In genomic region chr10:68146842-68147241, GRCm38 (mm10) we compare ENCODE assay signal across 9 mouse cellular contexts.
A peak's percentile ranks its signal among the peaks of the same experiment; 100 is the strongest.
DNase-seq lines count a peak whose midpoint lies in the region; ATAC-seq and TF ChIP-seq lines count a peak whose summit lies in the region.
"Had no signal": no experiment of that assay in that cellular context is flagged by ENCODE, and none has a peak within 500 bp of the region (broad histone marks: within the 10 kb centered on the region; RNA-seq: fewer than 3 reads in every experiment).

No protein-coding gene starts in this region.

- H3K27me3 ChIP-seq in lung, embryonic 16.5 days (ENCODE audit: control insufficient read depth, insufficient read depth, low read depth, low read length): no peaks in the 10 kb centered on the region
- no peaks in the 10 kb centered on the region for H3K27me3 ChIP-seq in splenic B cell, adult 2 months (ENCODE audit: control insufficient read depth, insufficient read depth, low read length, poor library complexity, severe bottlenecking)
- H3K27me3 ChIP-seq: limb, embryonic 12.5 days had no signal

- peaks cover 4% of the 10 kb centered on the region for H3K36me3 ChIP-seq in lung, embryonic 16.5 days (ENCODE audit: control insufficient read depth, insufficient read depth, low read length)
- no peaks in the 10 kb centered on the region for H3K36me3 ChIP-seq in splenic B cell, adult 2 months (ENCODE audit: control insufficient read depth, insufficient read depth, low read length, poor library complexity, severe bottlenecking)

- H3K9ac ChIP-seq in lung, embryonic 16.5 days (ENCODE audit: low read length): no peak overlapping the region
- H3K9ac ChIP-seq: limb, embryonic 12.5 days had no signal

- peak; percentile 94; the same call in 1 of the 2 replicates for TF ChIP-seq CTCF in gastrocnemius, adult 2 months (IDR thresholded peaks at IDR 0.05)

- no peak overlapping the region for H3K4me2 ChIP-seq in lung, embryonic 16.5 days (ENCODE audit: low read depth, low read length)
- H3K4me2 ChIP-seq: limb, embryonic 12.5 days had no signal

- peak; percentile 86 for ATAC-seq in erythroblast, adult 5-6 weeks (replicated peaks; ENCODE audit: low FRiP score, poor library complexity, severe bottlenecking)
- ATAC-seq in lung, embryonic 16.5 days (ENCODE audit: low read depth): no peak

- peak; percentile 42 for DNase-seq in gastrocnemius, adult 2 months
- no peak for DNase-seq in gastrocnemius, postnatal 14 days
- DNase-seq in CD4-positive helper T cell, adult 2 months (ENCODE audit: low read depth, low spot score): peak; percentile 78
- DNase-seq in brain, embryonic 18.5 days (ENCODE audit: low read depth, low spot score): peak; percentile 49
- DNase-seq in kidney, adult 9 months: peak; percentile 84
- DNase-seq in splenic B cell, adult 2 months (ENCODE audit: low read depth, low spot score): peak; percentile 77

- WGBS in lung, embryonic 16.5 days: 7% methylated on average over 5 of the region's 5 CpGs

- intact Hi-C loops in gastrocnemius, adult 2 months (cut with DNase I): loop anchor here (2.0 to 5.0 kb wide), 2 partner anchors 130 to 144 kb away; partner anchors contain the start of gene Arid5b
- intact Hi-C loops in gastrocnemius, postnatal 14 days (cut with DNase I; ENCODE audit: low total_unique reads): loop anchor here (5.0 kb wide), 1 partner anchor 285 kb away; no protein-coding TSS in a partner anchor

- peaks cover 9% of the 10 kb centered on the region; the same call in 1 of the 2 replicates for H3K4me1 ChIP-seq in lung, embryonic 16.5 days (replicated peaks; ENCODE audit: control insufficient read depth, insufficient read depth, low read length)

- no peak overlapping the region for H3K4me3 ChIP-seq in gastrocnemius, adult 2 months
- H3K4me3 ChIP-seq in lung, embryonic 16.5 days (ENCODE audit: low read length): no peak overlapping the region
- H3K4me3 ChIP-seq: limb, embryonic 12.5 days had no signal

- H3K9me3 ChIP-seq in lung, embryonic 16.5 days (ENCODE audit: control insufficient read depth, low read length): no peaks in the 10 kb centered on the region; the same call in 1 of the 2 replicates

- peak overlapping the region; percentile 86 for H3K27ac ChIP-seq in gastrocnemius, adult 2 months
- H3K27ac ChIP-seq in lung, embryonic 16.5 days (ENCODE audit: low read length): peak overlapping the region; percentile 15; the same call in 1 of the 2 replicates
